Comparison of ENCODE assay signal across 25 mouse cellular contexts in genomic region chr15:62658695-62659094, GRCm38 (mm10).
DNase-seq lines count a peak whose midpoint lies in the region; ATAC-seq and TF ChIP-seq lines count a peak whose summit lies in the region.
"Had no signal": no experiment of that assay in that cellular context is flagged by ENCODE, and none has a peak within 500 bp of the region (broad histone marks: within the 10 kb centered on the region; RNA-seq: fewer than 3 reads in every experiment).

No protein-coding gene starts in this region.

- no peak for TF ChIP-seq POLR2A in embryonic fibroblast, embryonic 13.5 days (IDR thresholded peaks at IDR 0.05; ENCODE audit: low read depth, low read length)

- H3K27ac ChIP-seq in embryonic fibroblast, embryonic 13.5 days (ENCODE audit: insufficient read depth, low read length): peak overlapping the region; percentile 54
- H3K27ac ChIP-seq in midbrain, postnatal 0 days (ENCODE audit: low read depth, low read length): no peak overlapping the region
- no peak overlapping the region for H3K27ac ChIP-seq in layer of hippocampus, adult 2 months
- H3K27ac ChIP-seq: forebrain, embryonic 12.5 days; forebrain, embryonic 15.5 days; heart, adult 2 months; heart, embryonic 10.5 days; heart, embryonic 13.5 days; hindbrain, embryonic 14.5 days; hindbrain, postnatal 0 days had no signal

- no peak overlapping the region for H3K4me2 ChIP-seq in midbrain, postnatal 0 days (ENCODE audit: low read depth, low read length, poor library complexity, severe bottlenecking)
- H3K4me2 ChIP-seq: forebrain, embryonic 12.5 days; forebrain, embryonic 15.5 days; heart, embryonic 13.5 days; hindbrain, embryonic 14.5 days had no signal

- DNase-seq in 3134 (ENCODE audit: extremely low read depth, insufficient read length, low spot score): peak; percentile 85
- peak; percentile 57 for DNase-seq in Muller cell, postnatal 12 days (ENCODE audit: inconsistent ontology term)
- DNase-seq in midbrain, postnatal 0 days (ENCODE audit: low spot score): no peak
- DNase-seq in spleen, postnatal 14 days (ENCODE audit: low spot score in 2 of 2): no peak
- no peak for DNase-seq in layer of hippocampus, adult 2 months (ENCODE audit: low spot score in 2 of 2)
- DNase-seq: adrenal gland, adult 8-10 months; adrenal gland, postnatal 25 days; cerebellum, adult 11-12 months; cerebellum, adult 8-10 months; cerebellum, postnatal 10 days; cerebellum, postnatal 36 days; gastrocnemius, postnatal 25 days; heart, adult 2 months; heart, postnatal 14 days; heart, postnatal 4 days had no signal

- H3K27me3 ChIP-seq in midbrain, postnatal 0 days (ENCODE audit: insufficient read depth, low read length): no peaks in the 10 kb centered on the region
- H3K27me3 ChIP-seq: forebrain, embryonic 12.5 days; forebrain, embryonic 15.5 days; heart, embryonic 13.5 days had no signal

- H3K9me3 ChIP-seq in midbrain, postnatal 0 days (ENCODE audit: low read length): no peaks in the 10 kb centered on the region
- H3K9me3 ChIP-seq: forebrain, embryonic 12.5 days; forebrain, embryonic 15.5 days; heart, embryonic 10.5 days; heart, embryonic 13.5 days had no signal

- 0 out of 2 replicates have a peak, but pooled peaks cover 2% of the 10 kb centered on the region for H3K4me1 ChIP-seq in embryonic fibroblast, embryonic 13.5 days (ENCODE audit: control insufficient read depth, insufficient read depth, low read length)
- H3K4me1 ChIP-seq in midbrain, postnatal 0 days (ENCODE audit: insufficient read depth, low read length): no peaks in the 10 kb centered on the region
- H3K4me1 ChIP-seq: forebrain, embryonic 12.5 days; forebrain, embryonic 15.5 days; heart, embryonic 10.5 days; heart, embryonic 13.5 days had no signal

- no peak for ATAC-seq in midbrain, postnatal 0 days (ENCODE audit: low FRiP score)
- ATAC-seq: activated CD4-positive, CD25-positive, alpha-beta regulatory T cell, adult 4 months; forebrain, embryonic 15.5 days; hindbrain, postnatal 0 days; inflammation-experienced regulatory T-cells, adult 6 months; intestine, embryonic 16.5 days had no signal

- TF ChIP-seq CTCF in embryonic fibroblast, embryonic 13.5 days (IDR thresholded peaks at IDR 0.05; ENCODE audit: borderline replicate concordance, insufficient read depth, low read length): no peak
- TF ChIP-seq CTCF in midbrain, postnatal 0 days (IDR thresholded peaks at IDR 0.05): no peak
- no peak for TF ChIP-seq CTCF in layer of hippocampus, adult 2 months (conservative IDR thresholded peaks at IDR 0.05)

- H3K36me3 ChIP-seq in midbrain, postnatal 0 days (ENCODE audit: insufficient read depth, low read length): no peaks in the 10 kb centered on the region
- H3K36me3 ChIP-seq: forebrain, embryonic 12.5 days; forebrain, embryonic 15.5 days; heart, embryonic 10.5 days; heart, embryonic 13.5 days had no signal

- WGBS in midbrain, postnatal 0 days: 90% methylated on average over 1 of the region's 1 CpGs

- no peak overlapping the region for H3K4me3 ChIP-seq in embryonic fibroblast, embryonic 13.5 days (ENCODE audit: insufficient read depth, low read length)
- no peak overlapping the region for H3K4me3 ChIP-seq in midbrain, postnatal 0 days (ENCODE audit: low read depth, low read length)
- H3K4me3 ChIP-seq in layer of hippocampus, adult 2 months: no peak overlapping the region
- H3K4me3 ChIP-seq: forebrain, embryonic 12.5 days; forebrain, embryonic 15.5 days; heart, adult 2 months; heart, embryonic 10.5 days; heart, embryonic 13.5 days had no signal

- no peak overlapping the region for H3K9ac ChIP-seq in midbrain, postnatal 0 days (replicated peaks; ENCODE audit: low read length, poor library complexity, severe bottlenecking)
- H3K9ac ChIP-seq: forebrain, embryonic 12.5 days; forebrain, embryonic 15.5 days; heart, embryonic 13.5 days; hindbrain, embryonic 14.5 days had no signal

Comparison
In these comparisons a context has a peak if more than half of its experiments do, and no peak if none do; other contexts are left out.
1. DNase-seq: peak in 3134 (single experiment) and Muller cell, postnatal 12 days (single experiment); none in midbrain, postnatal 0 days (single experiment), spleen, postnatal 14 days (0 of 2) and layer of hippocampus, adult 2 months (0 of 2).